Mouse (Mus musculus) heart, postnatal 4 days (tissue): ENCODE results near the gene Pou2f1. TPM values are rescaled to one million over a fixed set of nuclear protein-coding genes. Genes with fewer than 3 reads are reported as not detected.
"Not testable (repeated sequence)": the region's sequence is repeated elsewhere in the genome, so short reads cannot be mapped to it uniquely, and the experiment has no call there.

Experiments used
- DNase-seq: peaks from one replicate; pipeline ENCODE4 v3.0.0; 2021
- total RNA-seq, 2 experiments: library from RNA; stranded (reverse); gene quantifications; 2 replicates each; pipeline ENCODE4 v1.2.3; 2021

Gene Pou2f1
- total RNA-seq, 2 experiments from 2014 or later = 15.0 to 18.4 TPM

DNA sequence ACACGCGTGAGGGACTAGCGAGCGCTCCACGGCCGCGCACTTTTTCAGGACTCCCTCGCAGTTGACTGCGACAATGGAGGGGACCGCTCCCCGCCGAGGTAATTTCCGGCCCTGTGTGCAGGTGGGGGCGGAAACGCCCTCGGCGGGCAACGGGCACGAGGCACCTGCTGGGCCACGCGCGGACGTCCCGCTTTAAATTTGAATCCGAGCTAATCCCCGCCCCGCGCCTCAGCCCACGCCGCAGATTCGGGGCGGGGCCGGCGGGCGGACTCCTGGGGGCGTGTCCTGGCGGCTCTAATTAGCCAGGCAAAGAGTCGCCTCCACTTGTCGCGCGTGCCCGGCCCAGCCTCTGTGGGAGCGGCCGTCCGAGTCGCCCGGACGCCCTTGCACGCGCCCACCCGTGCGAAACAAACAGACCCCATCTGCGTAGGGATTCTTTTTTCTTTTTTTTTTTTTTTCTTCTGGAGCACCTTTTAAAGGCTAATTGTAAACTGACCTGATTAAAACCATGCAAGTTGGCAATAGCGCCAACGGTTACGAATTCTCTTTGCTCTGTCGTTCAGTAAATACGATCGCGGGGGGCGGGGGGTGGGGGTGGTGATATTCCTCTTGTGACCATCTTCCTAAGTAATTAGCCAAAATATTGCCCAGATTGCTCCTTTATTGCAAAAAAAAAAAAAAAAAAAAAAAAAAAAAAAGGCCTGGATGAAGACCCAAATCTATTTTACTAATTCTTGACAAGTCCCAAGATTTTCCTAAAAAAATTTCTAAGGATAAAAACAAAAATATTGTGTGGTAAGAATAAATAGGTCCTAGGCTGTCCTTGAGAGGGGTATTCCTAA lies 924 bp upstream of the Pou2f1 start:
- peak; percentile 96 for DNase-seq

GRCm38 (mm10) chr1:166001904-166002489 lies 481 bp downstream of the Pou2f1 start:
- no peak for DNase-seq

DNA sequence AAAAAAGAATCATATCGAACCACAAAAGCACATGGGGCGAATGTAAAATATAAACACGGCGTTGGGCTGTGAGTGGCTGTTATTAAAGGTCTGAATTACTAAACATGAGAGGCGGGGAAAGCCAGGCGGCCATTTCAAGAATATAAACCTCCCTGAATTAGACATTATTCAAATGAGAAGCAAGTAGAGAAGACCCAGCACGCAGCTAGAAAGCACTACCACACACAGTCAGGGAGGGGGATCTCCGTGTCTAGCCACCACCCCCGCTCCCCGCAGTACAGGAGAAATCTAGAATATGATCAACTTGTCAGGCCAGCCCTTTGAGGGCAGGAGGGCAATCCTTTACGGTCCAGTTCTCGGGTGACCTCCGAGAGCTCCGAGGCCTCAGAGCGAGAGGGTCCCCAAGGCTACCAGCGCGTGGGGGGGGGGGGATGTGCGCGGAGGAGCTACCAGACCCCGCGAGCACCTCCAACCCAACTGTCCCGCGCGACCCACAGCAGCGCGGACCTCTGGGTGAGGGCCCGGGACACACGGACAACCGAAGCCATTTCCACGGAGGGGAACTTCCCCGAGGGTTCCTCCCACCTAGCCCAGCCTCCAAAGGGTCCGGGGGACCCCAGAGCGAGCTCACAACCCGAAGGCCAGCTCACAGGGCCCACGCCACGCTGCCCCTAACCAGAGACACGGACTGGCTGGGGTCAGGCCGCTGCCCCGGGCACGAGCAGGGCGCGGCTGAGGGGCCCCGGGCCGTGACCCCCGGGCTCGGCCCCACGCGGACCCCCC lies 1.2 kb downstream of the Pou2f1 start:
- peak; percentile 31 for DNase-seq

DNA sequence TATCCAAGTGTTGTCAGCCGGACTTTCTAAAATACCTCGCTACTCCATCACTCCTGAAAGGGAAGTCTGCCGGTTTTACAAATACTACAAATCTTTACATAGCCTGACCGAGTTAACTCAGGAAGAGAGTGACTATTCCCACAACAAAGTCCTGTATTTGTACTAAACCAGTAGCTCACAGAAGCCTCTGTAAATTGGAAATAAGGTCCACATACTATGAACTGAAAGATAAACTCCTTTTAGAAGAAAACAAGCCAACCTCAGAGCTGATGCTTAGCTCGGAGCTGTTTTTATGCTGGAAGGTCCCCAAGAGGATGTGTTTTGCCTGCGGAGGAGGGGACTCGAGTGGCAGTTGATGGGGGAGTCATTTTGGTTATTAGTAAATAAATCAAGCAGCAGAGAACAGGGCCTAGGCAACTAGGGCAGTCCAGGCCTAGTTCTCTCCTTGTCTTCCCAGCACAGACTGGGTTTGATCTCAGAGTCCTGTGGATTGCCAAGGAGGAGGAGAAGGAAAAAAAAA lies 1.8 kb downstream of the Pou2f1 start:
- peak; percentile 12 for DNase-seq

DNA sequence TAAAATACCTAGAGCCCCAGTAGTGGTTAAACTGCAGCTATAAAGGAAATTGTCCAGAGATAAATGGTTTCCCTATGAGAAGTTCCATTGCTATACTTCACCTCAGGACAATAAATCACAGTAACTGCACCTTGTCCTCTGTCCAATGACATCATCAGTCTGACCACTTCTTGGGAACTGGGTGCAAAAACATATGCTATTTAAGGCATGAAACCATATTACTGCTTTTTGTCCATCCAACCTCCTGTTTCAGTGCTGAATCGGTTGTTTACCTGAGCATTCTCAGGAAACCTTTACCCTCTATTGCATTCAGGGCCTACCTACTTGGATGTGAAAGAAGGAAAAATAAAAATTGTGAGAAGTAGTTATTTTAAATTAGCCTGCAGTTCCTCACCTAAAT lies 2.8 kb downstream of the Pou2f1 start:
- DNase-seq = no peak

DNA sequence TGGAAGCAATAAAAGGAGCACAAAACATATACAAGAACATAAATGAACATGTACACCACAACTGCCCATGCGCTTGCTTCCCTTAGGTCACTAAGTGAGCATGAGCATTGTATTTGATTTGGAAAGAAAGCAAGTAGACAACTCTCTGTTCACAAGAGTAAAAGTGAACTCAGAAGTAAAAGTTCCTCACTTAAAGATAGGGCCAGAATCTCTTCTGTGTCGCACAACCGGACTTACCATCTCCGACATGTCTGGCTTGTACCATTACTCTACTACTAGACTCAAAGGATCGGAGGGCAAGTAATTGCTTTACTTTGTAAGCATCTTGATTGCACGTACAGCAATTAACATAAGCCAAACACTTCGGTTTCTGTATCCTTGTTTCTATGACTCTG lies 6.8 kb downstream of the Pou2f1 start:
- no peak for DNase-seq

- DNase-seq = not testable (repeated sequence)
Measured at GRCm38 (mm10) chr1:165995011-165995660, 7.3 kb downstream of the Pou2f1 start.

- DNase-seq = no peak
Measured at GRCm38 (mm10) chr1:165994279-165994678, 8.2 kb downstream of the Pou2f1 start.

GRCm38 (mm10) chr1:165993270-165994156 lies 9.0 kb downstream of the Pou2f1 start:
- DNase-seq = no peak

DNA sequence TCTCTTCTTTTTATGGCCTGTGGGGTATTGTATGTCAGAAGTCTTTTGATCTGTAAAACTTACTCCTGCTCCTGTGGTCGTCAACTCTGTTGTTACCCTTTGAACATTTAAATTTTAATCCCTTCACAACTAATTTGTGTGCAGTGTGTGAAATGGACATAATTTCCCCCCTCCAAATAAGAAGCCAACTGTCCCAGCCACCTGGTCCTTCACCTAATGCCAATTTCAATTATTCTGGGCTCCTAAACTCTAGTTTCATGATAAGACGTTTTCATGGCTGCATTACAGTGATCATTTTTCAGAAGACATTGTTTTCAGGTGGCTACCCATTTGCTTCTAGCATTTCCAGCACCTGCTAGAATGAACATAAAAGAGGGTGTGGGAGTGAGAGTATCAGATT lies 13.9 kb downstream of the Pou2f1 start:
- DNase-seq = no peak

GRCm38 (mm10) chr1:165988072-165988471 lies 14.4 kb downstream of the Pou2f1 start:
- DNase-seq = no peak

DNA sequence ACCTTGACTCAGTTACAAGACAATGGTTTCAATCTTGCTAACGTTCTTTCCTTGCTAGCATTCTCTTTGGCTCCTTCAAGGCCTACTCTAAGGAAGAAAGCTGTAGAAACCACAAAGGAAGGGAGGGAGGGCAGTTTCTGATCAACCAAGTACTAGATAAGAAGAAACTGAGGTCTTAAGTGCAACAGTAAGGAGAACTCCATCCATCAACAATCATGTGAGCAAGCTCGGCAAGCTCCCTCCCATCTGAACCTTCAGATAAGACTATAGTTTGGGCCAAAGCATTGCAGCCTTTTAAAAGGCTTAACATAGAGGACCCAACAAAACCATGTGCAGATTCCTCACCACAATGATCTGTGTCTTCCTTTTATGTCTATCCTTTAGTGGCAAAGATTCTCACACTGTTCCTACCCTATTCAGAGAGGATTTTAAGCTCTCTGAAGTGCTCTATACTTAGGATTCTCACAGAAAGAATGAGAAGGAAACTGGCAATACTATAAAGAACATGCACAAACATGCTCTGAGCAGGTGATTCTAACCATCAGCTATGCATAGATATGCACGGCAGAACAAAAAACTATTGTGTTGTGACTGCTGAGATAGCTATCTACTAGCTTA lies 16.6 kb downstream of the Pou2f1 start:
- DNase-seq = no peak

GRCm38 (mm10) chr1:165985186-165985585 lies 17.3 kb downstream of the Pou2f1 start:
- no peak for DNase-seq

DNA sequence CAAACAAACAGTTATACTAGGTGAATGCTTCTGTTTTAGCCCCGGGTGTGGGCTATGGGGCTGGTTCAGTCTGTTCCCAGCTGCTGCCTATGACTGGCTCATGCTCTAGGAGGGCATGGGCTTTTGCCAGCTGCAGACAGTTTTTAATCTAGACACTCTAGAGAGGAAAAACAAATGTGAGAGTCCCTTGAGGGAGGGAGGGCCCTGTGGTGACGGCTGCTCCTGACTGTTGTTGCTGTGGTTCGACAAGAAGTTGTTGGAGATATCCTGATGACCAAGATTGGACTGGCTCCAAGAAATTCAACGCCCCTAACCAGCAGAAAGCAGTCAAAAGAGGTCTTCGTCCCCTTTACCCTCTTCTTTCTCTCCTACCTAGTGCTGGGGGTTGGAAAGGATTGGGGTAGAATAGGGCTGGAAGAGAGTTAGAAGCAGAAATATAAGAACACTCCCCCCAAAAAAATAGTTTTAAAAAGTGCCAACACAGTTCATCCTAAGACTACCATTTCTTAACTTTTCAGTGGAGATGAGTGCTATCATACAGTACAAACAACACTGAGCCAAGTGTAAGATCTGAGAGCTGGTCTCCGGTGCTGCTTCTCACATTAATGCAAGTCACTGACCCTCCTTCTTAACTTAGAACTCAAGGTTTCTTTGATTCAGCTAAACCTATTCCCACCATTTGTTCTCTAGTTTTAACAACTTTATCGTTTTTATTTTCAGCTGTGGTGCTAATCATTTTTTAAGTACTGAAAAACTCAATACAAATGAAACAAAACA lies 25.6 kb downstream of the Pou2f1 start:
- peak; percentile 56 for DNase-seq

DNA sequence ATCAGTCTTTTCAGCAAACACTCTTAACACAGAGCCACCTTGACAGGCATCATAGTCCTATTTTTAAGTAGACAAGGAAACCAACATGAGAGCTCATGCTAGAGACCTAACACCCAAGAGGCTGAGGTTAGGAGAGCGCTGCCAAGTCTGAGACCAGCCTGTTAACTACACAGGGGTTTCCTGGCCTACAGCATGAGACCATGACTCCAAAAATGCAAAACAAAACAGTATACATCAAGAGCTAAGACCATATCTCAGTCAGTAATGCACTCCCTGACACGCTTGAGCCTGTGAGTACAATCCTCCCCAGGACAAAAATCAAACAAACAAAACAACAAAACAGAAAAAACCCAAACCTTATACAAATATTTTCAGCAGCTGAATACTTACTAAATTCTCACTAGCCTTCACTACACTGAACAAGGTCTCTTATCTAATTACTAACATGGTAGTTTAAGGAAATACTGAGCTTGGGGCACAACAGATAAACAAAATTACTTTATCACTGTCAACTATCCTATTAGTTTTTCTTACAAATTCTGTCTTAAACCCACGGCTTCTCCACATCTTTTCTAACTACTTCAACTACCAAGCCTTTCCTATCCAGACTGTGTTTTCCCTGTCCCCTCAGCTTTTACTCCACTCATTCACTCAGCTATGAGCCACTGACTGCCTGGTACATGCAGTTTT lies 33.3 kb downstream of the Pou2f1 start:
- no peak for DNase-seq

DNA sequence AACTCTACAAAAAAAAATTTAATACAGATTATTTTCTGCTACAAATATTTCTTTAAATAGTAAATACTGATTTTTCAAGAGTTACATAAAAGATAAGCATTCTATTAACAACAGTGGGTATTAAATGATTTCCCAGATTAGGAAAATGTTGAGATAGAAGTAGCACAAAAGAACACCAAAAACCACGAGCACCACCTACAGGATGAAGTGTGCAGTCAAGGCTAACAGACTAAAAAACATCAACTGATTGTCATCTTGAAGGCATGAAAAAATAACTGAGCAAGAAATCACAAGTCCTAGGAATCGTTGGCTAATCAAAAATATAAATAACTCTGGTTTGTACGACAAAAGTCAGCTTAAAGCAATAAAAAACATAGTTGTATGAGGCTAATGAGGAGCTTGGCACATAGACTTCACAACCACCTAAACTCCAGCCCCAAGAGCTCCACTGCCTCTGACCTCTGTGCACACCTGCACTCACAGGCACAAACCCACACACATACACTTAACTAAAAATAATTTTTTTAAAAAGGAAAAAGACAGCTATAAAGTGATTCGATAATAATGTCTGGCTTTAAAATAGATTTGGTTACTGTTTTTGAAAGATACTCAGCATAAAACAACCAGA lies 35.3 kb downstream of the Pou2f1 start:
- DNase-seq = peak; percentile 44

DNA sequence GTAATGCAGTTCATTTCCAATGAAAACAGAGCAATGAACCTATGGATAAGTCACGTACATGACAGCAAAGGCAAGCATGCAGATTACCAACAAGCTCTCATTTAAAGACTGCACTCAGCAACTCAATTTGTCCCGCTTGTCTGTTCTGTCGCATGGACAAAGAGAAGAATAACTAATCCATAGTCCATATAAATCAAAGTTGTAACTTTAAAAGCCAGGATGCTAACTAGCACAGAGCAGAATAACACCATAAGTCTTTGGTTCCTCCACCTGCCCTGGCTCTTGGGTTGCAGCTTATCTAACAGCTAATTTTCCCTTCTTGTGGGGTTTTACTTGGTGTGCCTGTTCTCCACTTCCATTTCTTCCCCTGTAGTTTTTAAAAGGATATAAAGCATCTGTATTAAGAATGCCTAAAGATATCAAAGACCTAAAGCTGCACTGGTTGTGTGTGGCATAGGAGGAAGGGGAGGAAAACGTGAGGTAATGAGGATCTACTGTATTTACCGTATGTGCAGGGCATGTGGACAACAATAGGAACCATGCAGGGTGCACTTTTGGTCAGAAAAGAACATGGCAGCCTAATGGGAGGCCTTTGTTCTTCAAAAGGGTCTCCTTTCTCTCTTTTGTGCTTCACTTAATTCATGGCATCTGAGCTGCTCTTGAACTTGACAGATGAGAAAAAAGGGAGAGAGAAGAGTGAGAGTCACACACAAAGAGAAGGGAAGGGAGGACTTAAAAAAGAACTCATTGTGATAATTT lies 36.1 kb downstream of the Pou2f1 start:
- DNase-seq = no peak

DNA sequence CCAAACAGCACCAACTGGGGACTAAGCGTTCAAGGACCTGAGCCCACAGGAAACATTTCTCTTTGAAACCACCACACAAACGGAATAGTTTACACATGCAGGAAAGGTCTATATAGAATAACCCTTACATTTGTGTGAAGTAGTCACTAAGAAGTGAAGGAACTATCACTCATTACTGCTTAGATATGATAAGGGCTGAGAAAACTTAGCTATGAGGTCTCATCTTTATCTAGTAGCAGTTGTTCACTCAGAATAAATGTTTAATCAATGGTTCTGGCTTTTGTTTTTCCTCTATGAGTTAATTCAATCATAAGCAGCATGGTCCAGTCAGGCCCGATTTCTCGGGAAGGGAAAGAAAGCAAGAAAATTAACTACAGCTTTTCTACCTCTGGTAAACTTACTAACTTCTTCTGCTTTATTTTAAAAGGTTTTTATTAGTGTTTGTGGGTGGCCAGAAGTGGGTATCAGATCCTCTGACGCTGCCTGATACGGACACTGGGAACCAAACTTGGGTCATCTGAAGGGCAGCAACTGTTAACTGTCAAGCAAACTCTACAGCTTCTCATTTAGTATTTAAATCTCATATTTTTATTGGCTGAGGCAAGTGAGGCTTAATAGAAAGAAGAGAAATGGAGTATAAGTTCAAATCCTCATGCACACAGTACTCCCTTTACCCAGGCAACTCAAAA lies 40.7 kb downstream of the Pou2f1 start:
- no peak for DNase-seq
